Mouse (Mus musculus): ENCODE measurements around the gene Ssr2.
A peak's percentile ranks its signal among the peaks of the same experiment; 100 is the strongest.
"Not testable (repeated sequence)": the region's sequence is repeated elsewhere in the genome, so short reads cannot be mapped to it uniquely, and the experiment has no call there.

Gene Ssr2

GRCm38 (mm10) chr3:88563442-88563841, 12.2 kb upstream of the Ssr2 start:
- no peak for DNase-seq (ENCODE audit: extremely low read depth, insufficient read length, low spot score)

DNA sequence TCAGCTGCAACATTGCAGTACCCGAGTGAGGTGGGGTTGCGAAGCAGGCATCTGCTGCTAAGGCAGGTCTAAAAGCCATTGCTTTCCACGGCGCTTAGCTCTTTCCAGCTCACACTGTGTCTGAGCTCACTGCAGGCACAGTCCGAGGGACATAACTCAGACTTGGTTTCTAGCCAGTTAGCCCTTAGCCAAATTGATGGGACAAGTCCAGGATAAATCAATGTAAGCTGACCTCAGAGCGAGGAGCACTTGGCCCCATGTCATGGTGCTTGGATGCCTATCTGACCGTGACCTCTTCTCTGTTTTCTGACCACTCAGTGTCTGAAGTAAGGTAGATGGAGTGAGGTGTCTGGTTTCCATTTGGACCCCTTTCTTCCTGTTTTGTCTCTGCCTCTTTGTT, 11.7 kb upstream of the Ssr2 start:
- no peak for DNase-seq (ENCODE audit: extremely low read depth, insufficient read length, low spot score)

- DNase-seq (ENCODE audit: extremely low read depth, insufficient read length, low spot score): no peak
Measured at GRCm38 (mm10) chr3:88566116-88566515, 9.6 kb upstream of the Ssr2 start.

DNA sequence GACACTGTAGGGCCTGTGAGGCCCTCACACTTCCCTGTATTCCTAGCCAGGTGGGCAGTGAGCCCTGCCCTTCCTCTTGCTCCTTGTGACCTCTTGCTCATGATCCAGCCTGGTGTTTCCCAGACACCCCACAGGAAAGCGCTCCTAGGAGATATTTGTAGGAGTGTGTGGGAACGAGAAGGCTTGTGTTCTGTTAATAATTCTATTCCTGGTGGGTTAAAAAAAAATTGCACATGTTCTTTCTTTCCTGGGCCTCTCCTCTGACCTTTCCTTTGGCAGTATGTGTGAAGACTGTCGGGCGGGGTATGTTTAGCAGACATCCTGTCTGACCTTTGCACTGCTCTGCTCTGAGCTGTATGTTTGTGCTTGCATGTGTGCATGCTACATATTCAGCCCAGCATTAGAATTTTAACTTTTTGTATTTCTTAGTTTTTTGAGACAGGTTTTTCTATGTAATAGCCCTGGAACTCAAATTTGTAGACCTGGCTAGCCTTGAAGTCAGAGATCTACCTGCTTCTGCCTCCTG, 9.1 kb upstream of the Ssr2 start:
- DNase-seq (ENCODE audit: extremely low read depth, insufficient read length, low spot score): no peak

- no peak for DNase-seq (ENCODE audit: extremely low read depth, insufficient read length, low spot score)
Measured at GRCm38 (mm10) chr3:88567892-88568291, 7.8 kb upstream of the Ssr2 start.

DNA sequence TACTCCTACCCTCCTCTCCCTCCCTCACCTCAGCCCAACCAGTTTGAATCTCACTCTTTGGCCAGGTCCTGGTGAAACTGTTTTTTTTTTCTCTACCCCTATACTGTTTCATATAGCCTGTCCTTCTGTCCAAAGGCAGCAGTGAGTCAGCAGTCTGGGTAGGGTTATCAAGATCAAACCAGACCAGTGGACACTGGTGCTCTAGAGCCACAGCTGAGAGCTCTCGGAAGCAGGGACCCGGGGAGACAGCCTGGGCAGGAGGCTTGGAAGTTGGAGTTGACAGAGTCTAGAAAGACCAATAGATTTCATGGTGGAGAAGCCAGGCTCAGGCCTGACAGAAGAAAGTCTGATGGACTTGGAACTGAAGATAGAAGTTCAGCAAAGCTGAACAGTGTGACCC, 7.1 kb upstream of the Ssr2 start:
- no peak for DNase-seq (ENCODE audit: extremely low read depth, insufficient read length, low spot score)

- DNase-seq (ENCODE audit: extremely low read depth, insufficient read length, low spot score): no peak
Measured at GRCm38 (mm10) chr3:88569093-88569492, 6.6 kb upstream of the Ssr2 start.

GRCm38 (mm10) chr3:88569694-88570093, 6.0 kb upstream of the Ssr2 start:
- DNase-seq (ENCODE audit: extremely low read depth, insufficient read length, low spot score): no peak

DNA sequence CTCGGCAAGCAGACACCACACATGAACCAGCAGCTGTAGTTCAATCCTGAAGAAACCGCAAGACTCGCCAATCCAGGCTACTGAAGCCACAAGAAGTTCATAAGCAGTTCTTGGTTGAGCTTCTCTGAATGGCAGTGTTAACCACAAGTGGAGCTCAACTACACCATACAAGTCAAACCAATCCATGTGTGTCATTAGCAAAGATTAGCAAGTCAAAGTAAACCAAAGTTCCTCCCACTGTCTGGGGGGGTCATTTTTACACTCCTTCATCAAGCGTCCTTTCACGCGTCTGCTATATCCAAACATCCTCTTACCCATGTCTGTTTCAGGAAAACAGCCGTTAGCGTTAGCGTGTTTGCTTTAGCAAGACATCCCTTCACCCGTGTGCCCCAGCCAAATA, 5.3 kb upstream of the Ssr2 start:
- DNase-seq (ENCODE audit: extremely low read depth, insufficient read length, low spot score): no peak

- no peak for DNase-seq (ENCODE audit: extremely low read depth, insufficient read length, low spot score)
Measured at GRCm38 (mm10) chr3:88571856-88572255, 3.8 kb upstream of the Ssr2 start.

- no peak for DNase-seq (ENCODE audit: extremely low read depth, insufficient read length, low spot score)
Measured at GRCm38 (mm10) chr3:88572835-88573234, 2.8 kb upstream of the Ssr2 start.

GRCm38 (mm10) chr3:88573810-88574209, 1.9 kb upstream of the Ssr2 start:
- no peak for DNase-seq (ENCODE audit: extremely low read depth, insufficient read length, low spot score)

DNA sequence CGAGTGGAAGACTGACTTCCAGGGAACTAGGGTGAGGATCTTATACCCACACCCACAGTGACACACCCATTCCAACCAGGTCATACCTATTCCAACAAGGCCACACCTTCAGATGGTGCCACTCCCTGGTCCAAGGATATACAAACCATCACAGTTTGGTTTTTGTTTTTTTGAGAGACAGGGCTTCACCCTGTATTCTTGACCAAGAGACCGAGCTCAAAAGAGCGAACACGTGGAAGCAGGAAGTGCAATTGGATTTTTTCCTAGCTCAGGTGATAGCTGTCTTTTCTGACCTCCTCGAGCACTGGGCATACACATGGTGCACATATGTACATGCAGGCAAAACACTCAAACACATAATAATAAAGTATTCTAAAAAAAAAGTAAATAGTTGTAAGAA, 2.2 kb downstream of the Ssr2 start:
- DNase-seq (ENCODE audit: extremely low read depth, insufficient read length, low spot score): not testable (repeated sequence)

GRCm38 (mm10) chr3:88578498-88579424, 3.1 kb downstream of the Ssr2 start:
- no peak for DNase-seq (ENCODE audit: extremely low read depth, insufficient read length, low spot score)

GRCm38 (mm10) chr3:88579454-88580117, 3.9 kb downstream of the Ssr2 start:
- peak; percentile 80 for DNase-seq (ENCODE audit: extremely low read depth, insufficient read length, low spot score)

- DNase-seq (ENCODE audit: extremely low read depth, insufficient read length, low spot score): no peak
Measured at GRCm38 (mm10) chr3:88585769-88586168, 10.1 kb downstream of the Ssr2 start.

- no peak for DNase-seq (ENCODE audit: extremely low read depth, insufficient read length, low spot score)
Measured at GRCm38 (mm10) chr3:88586640-88587039, 11.0 kb downstream of the Ssr2 start.

- DNase-seq (ENCODE audit: extremely low read depth, insufficient read length, low spot score): no peak
Measured at GRCm38 (mm10) chr3:88590246-88590645, 14.6 kb downstream of the Ssr2 start.

GRCm38 (mm10) chr3:88591044-88591443, 15.4 kb downstream of the Ssr2 start:
- no peak for DNase-seq (ENCODE audit: extremely low read depth, insufficient read length, low spot score)

- peak; percentile 62 for DNase-seq (ENCODE audit: extremely low read depth, insufficient read length, low spot score)
Measured at GRCm38 (mm10) chr3:88591950-88592731, 16.5 kb downstream of the Ssr2 start.
